Mouse (Mus musculus) limb, embryonic 14.5 days (tissue): ENCODE data around the gene 9130230L23Rik. TPM values are rescaled to one million over a fixed set of nuclear protein-coding genes. Genes with fewer than 3 reads are reported as not detected.

ENCODE experiments used
- ATAC-seq: fragments of 200-750 bp; cut with Nextera tagmentation; 2 replicates; pipeline ENCODE4 v1.8.0; 2017; ENCODE audit warnings: low read depth, moderate number of reproducible peaks, moderate TSS enrichment; ENCODE audit not compliant: low FRiP score
- DNase-seq: peaks from one replicate; pipeline ENCODE4 v3.0.0-alpha.2; 2015; ENCODE audit warnings: low spot score
- H3K27ac ChIP-seq: fragments of 300-500 bp; sonication (generic); replicated peaks from 2 replicates; pipeline ENCODE4 v1.5.1; 2014; ENCODE audit warnings: low read depth, mild to moderate bottlenecking, low read length, moderate library complexity, mixed read lengths
- H3K27me3 ChIP-seq: fragments of 300-500 bp; sonication (generic); 2 replicates; pipeline ENCODE4 v1.6.1; 2014; ENCODE audit warnings: low read length, mixed read lengths; ENCODE audit not compliant: control insufficient read depth, insufficient read depth
- H3K36me3 ChIP-seq: fragments of 300-500 bp; sonication (generic); 2 replicates; pipeline ENCODE4 v1.6.1; 2014; ENCODE audit warnings: mild to moderate bottlenecking, low read length, moderate library complexity, mixed read lengths; ENCODE audit not compliant: control insufficient read depth, insufficient read depth
- H3K4me1 ChIP-seq: fragments of 300-500 bp; sonication (generic); 2 replicates; pipeline ENCODE4 v1.6.1; 2014; ENCODE audit warnings: antibody characterized with exemption, low read length, mixed read lengths; ENCODE audit not compliant: control insufficient read depth, insufficient read depth
- H3K4me2 ChIP-seq: fragments of 300-500 bp; sonication (generic); replicated peaks from 2 replicates; pipeline ENCODE4 v1.6.1; 2014; ENCODE audit warnings: low read depth, mild to moderate bottlenecking, low read length, moderate library complexity; ENCODE audit not compliant: severe bottlenecking
- H3K4me3 ChIP-seq: fragments of 300-500 bp; sonication (generic); replicated peaks from 2 replicates; pipeline ENCODE4 v1.5.1; 2014; ENCODE audit warnings: low read length
- H3K9ac ChIP-seq: fragments of 300-500 bp; sonication (generic); 2 replicates; pipeline ENCODE4 v1.6.1; 2014; ENCODE audit warnings: mild to moderate bottlenecking, low read depth, low read length, moderate library complexity; ENCODE audit not compliant: severe bottlenecking
- H3K9me3 ChIP-seq: fragments of 300-500 bp; sonication (generic); 2 replicates; pipeline ENCODE4 v1.6.1; 2016; ENCODE audit warnings: low read length; ENCODE audit not compliant: control insufficient read depth
- POLR2A ChIP-seq: fragments of 200-500 bp; IDR thresholded peaks from 2 replicates; pipeline ENCODE4 v1.8.0; 2012; ENCODE audit warnings: inconsistent platforms, mild to moderate bottlenecking, moderate library complexity, borderline replicate concordance; ENCODE audit not compliant: insufficient read depth, insufficient read length; ENCODE audit errors: extremely low read depth
- WGBS: fragments of 180-500 bp; shearing (Covaris S2); extraction: QIAGEN DNeasy Blood & Tissue Kit; methylation state at CpG from one replicate; pipeline ENCODE4 v1.1.7; 2014; 5-methylcytosine and 5-hydroxymethylcytosine counted together
- polyA plus RNA-seq, 2 experiments: library from polyadenylated mRNA; depleted of rRNA in 1 of 2; stranded (reverse) in 1 of 2; unstranded in 1 of 2; fragments of >200 nt; fragmentation: Nextera tagmentation in 1 of 2; extraction: Ambion mirVana in 1 of 2; gene quantifications; 2 replicates each; pipeline versions ENCODE4 v1.2.1 to v1.2.3; 2012 to 2014

The 9130230L23Rik gene
- polyA plus RNA-seq, 2 experiments, result not detected

GRCm38 (mm10) chr5:65941145-65941544 lies 62.9 kb downstream of the 9130230L23Rik start:
- Histone ChIP-seq H3K36me3 (no peaks in the 10 kb centered on the region), H3K27me3 (no peaks in the 10 kb centered on the region), H3K4me1 (no peaks in the 10 kb centered on the region), H3K4me2 (no peak overlapping the region), H3K9ac (no peak overlapping the region), H3K9me3 (no peaks in the 10 kb centered on the region), H3K4me3 (no peak overlapping the region), H3K27ac (no peak overlapping the region)
- 53% methylated on average over 4 of the region's 4 CpGs for WGBS
- TF ChIP-seq POLR2A, result no peak
- no peak for DNase-seq
- ATAC-seq, result no peak

- Histone ChIP-seq H3K4me1 (no peaks in the 10 kb centered on the region), H3K36me3 (no peaks in the 10 kb centered on the region), H3K4me3 (no peak overlapping the region), H3K4me2 (no peak overlapping the region), H3K9ac (no peak overlapping the region), H3K9me3 (no peaks in the 10 kb centered on the region), H3K27ac (no peak overlapping the region), H3K27me3 (no peaks in the 10 kb centered on the region)
- 58% methylated on average over 9 of the region's 9 CpGs for WGBS
- peak; percentile 69; the same call in 1 of the 2 replicates for ATAC-seq
- peak; percentile 87 for DNase-seq
- TF ChIP-seq POLR2A, result no peak
These were observed 65.9 kb downstream of the 9130230L23Rik start for GRCm38 (mm10) chr5:65937998-65938715.

- no peak for TF ChIP-seq POLR2A
- 60% methylated on average over 11 of the region's 11 CpGs for WGBS
- ATAC-seq (peak; percentile 87), DNase-seq (peak; percentile 55)
- Histone ChIP-seq H3K4me3 (no peak overlapping the region), H3K36me3 (no peaks in the 10 kb centered on the region), H3K9me3 (no peaks in the 10 kb centered on the region), H3K27ac (no peak overlapping the region), H3K4me2 (no peak overlapping the region), H3K9ac (no peak overlapping the region), H3K27me3 (no peaks in the 10 kb centered on the region), H3K4me1 (no peaks in the 10 kb centered on the region)
These were observed 66.9 kb downstream of the 9130230L23Rik start for GRCm38 (mm10) chr5:65937011-65937726.

- no peak within 1 kb of the TSS for H3K27ac ChIP-seq
- ATAC-seq, result no peak
- WGBS, result 91% methylated on average over 5 of the region's 5 CpGs
- no peak for DNase-seq
- no peaks in the 10 kb centered on the region for H3K9me3 ChIP-seq
- no peak within 1 kb of the TSS for H3K4me2 ChIP-seq
- H3K4me3 ChIP-seq, result no peak within 1 kb of the TSS
- H3K9ac ChIP-seq, result no peak within 1 kb of the TSS
- H3K4me1 ChIP-seq, result no peaks in the 10 kb centered on the region
- no peak for TF ChIP-seq POLR2A
- H3K36me3 ChIP-seq, result no peaks in the 10 kb centered on the region
- H3K27me3 ChIP-seq, result no peaks in the 10 kb centered on the region
These were observed 69.3 kb downstream of the 9130230L23Rik start, which contains the start of gene Chrna9 for GRCm38 (mm10) chr5:65934783-65935182. Gene Chrna9, plus strand, starts transcription at chr5:65934921.

GRCm38 (mm10) chr5:65933764-65934163 lies 70.3 kb downstream of the 9130230L23Rik start:
- no peak overlapping the region for H3K27ac ChIP-seq
- H3K27me3 ChIP-seq, result no peaks in the 10 kb centered on the region
- TF ChIP-seq POLR2A, result no peak
- WGBS, result 91% methylated on average over 2 of the region's 2 CpGs
- no peaks in the 10 kb centered on the region for H3K36me3 ChIP-seq
- H3K4me1 ChIP-seq, result no peaks in the 10 kb centered on the region
- no peak overlapping the region for H3K4me3 ChIP-seq
- no peaks in the 10 kb centered on the region for H3K9me3 ChIP-seq
- no peak for ATAC-seq
- DNase-seq, result no peak
- H3K4me2 ChIP-seq, result no peak overlapping the region
- H3K9ac ChIP-seq, result no peak overlapping the region
